Mouse (Mus musculus): ENCODE data around the gene 2410015M20Rik.
"Not testable (repeated sequence)": the region's sequence is repeated elsewhere in the genome, so short reads cannot be mapped to it uniquely, and the experiment has no call there.

Gene 2410015M20Rik

GRCm38 (mm10) chr17:56613236-56613844, 3.8 kb upstream of the 2410015M20Rik start, which contains the start of gene Rpl36:
TSS of gene Rpl36 (plus strand) at chr17:56613416.
- peak; percentile 97 for DNase-seq

GRCm38 (mm10) chr17:56612565-56612939, 3.0 kb upstream of the 2410015M20Rik start:
- not testable (repeated sequence) for DNase-seq

- peak; percentile 74 for DNase-seq
These were observed 2.4 kb upstream of the 2410015M20Rik start for GRCm38 (mm10) chr17:56611861-56612564.

- peak; percentile 64 for DNase-seq
These were observed 1.8 kb upstream of the 2410015M20Rik start for GRCm38 (mm10) chr17:56611323-56611722.

GRCm38 (mm10) chr17:56608699-56609098, 872 bp downstream of the 2410015M20Rik start:
- peak; percentile 65 for DNase-seq

GRCm38 (mm10) chr17:56607521-56608062, 2.0 kb downstream of the 2410015M20Rik start:
- DNase-seq: peak; percentile 55

GRCm38 (mm10) chr17:56605431-56605830, 4.1 kb downstream of the 2410015M20Rik start:
- DNase-seq: no peak

GRCm38 (mm10) chr17:56604422-56604821, 5.1 kb downstream of the 2410015M20Rik start:
- DNase-seq: no peak

GRCm38 (mm10) chr17:56604070-56604380, 5.5 kb downstream of the 2410015M20Rik start:
- DNase-seq: no peak

- peak; percentile 53 for DNase-seq
These were observed 6.1 kb downstream of the 2410015M20Rik start for GRCm38 (mm10) chr17:56603186-56604069.

- no peak for DNase-seq
These were observed 15.9 kb downstream of the 2410015M20Rik start for GRCm38 (mm10) chr17:56593527-56594271.

GRCm38 (mm10) chr17:56592553-56592952, 17.0 kb downstream of the 2410015M20Rik start:
- no peak for DNase-seq

GRCm38 (mm10) chr17:56588921-56589320, 20.6 kb downstream of the 2410015M20Rik start:
- no peak for DNase-seq

- no peak for DNase-seq
These were observed 21.8 kb downstream of the 2410015M20Rik start for GRCm38 (mm10) chr17:56587773-56588172.

GRCm38 (mm10) chr17:56585171-56585821, 24.3 kb downstream of the 2410015M20Rik start:
- no peak for DNase-seq

- peak; percentile 99 for DNase-seq
These were observed 25.1 kb downstream of the 2410015M20Rik start, which contains the start of the genes Safb2 and Safb for GRCm38 (mm10) chr17:56584257-56585130. TSS of gene Safb2 (minus strand) at chr17:56584585. TSS of gene Safb (plus strand) at chr17:56584825.

GRCm38 (mm10) chr17:56583611-56584256, 25.8 kb downstream of the 2410015M20Rik start:
- peak; percentile 77 for DNase-seq

GRCm38 (mm10) chr17:56583071-56583470, 26.5 kb downstream of the 2410015M20Rik start:
- no peak for DNase-seq

- DNase-seq: no peak
These were observed 36.6 kb downstream of the 2410015M20Rik start for GRCm38 (mm10) chr17:56572939-56573338.

- no peak for DNase-seq
These were observed 37.4 kb downstream of the 2410015M20Rik start for GRCm38 (mm10) chr17:56572154-56572553.
